Mouse (Mus musculus) adrenal gland, postnatal 10 days (tissue): ENCODE results near the gene Bckdk. TPM values are rescaled to one million over a fixed set of nuclear protein-coding genes. Genes with fewer than 3 reads are reported as not detected.
A peak's percentile ranks its signal among the peaks of the same experiment; 100 is the strongest.
"Not testable (repeated sequence)": the region's sequence is repeated elsewhere in the genome, so short reads cannot be mapped to it uniquely, and the experiment has no call there.

Experiments
- DNase-seq: peaks from one replicate; pipeline ENCODE4 v3.0.0; 2021; ENCODE audit warnings: mixed read lengths
- total RNA-seq, 2 experiments: library from RNA; stranded (reverse); gene quantifications; 2 replicates each; pipeline ENCODE4 v1.2.3; 2021

Gene Bckdk
- total RNA-seq, 2 experiments from 2014 or later: 124 to 135 TPM

GRCm38 (mm10) chr7:127895891-127896290, 8.0 kb upstream of the Bckdk start:
- DNase-seq: not testable (repeated sequence)

GRCm38 (mm10) chr7:127896384-127896783, 7.5 kb upstream of the Bckdk start:
- DNase-seq: peak; percentile 69

- no peak for DNase-seq
Observed at GRCm38 (mm10) chr7:127897542-127897941, 6.3 kb upstream of the Bckdk start.

- DNase-seq: no peak
Observed at GRCm38 (mm10) chr7:127898179-127898956, 5.5 kb upstream of the Bckdk start.

- DNase-seq: no peak
Observed at GRCm38 (mm10) chr7:127899997-127900396, 3.9 kb upstream of the Bckdk start.

- DNase-seq: no peak
Observed at GRCm38 (mm10) chr7:127901772-127902171, 2.1 kb upstream of the Bckdk start.

GRCm38 (mm10) chr7:127907939-127908338, 4.1 kb downstream of the Bckdk start:
- no peak for DNase-seq

GRCm38 (mm10) chr7:127908656-127909055, 4.8 kb downstream of the Bckdk start:
- peak; percentile 47 for DNase-seq

- peak; percentile 95 for DNase-seq
Observed at GRCm38 (mm10) chr7:127912190-127912871, 8.4 kb downstream of the Bckdk start, which contains the start of gene Kat8. Gene Kat8, plus strand, starts transcription at chr7:127912516.

GRCm38 (mm10) chr7:127912938-127913337, 9.1 kb downstream of the Bckdk start:
- DNase-seq: no peak

- no peak for DNase-seq
Observed at GRCm38 (mm10) chr7:127915293-127915692, 11.4 kb downstream of the Bckdk start.

GRCm38 (mm10) chr7:127918203-127918602, 14.3 kb downstream of the Bckdk start:
- DNase-seq: peak; percentile 65

- DNase-seq: no peak
Observed at GRCm38 (mm10) chr7:127919290-127919689, 15.4 kb downstream of the Bckdk start.

- no peak for DNase-seq
Observed at GRCm38 (mm10) chr7:127921516-127921915, 17.6 kb downstream of the Bckdk start.

- DNase-seq: no peak
Observed at GRCm38 (mm10) chr7:127922451-127923275, 18.8 kb downstream of the Bckdk start.

- DNase-seq: no peak
Observed at GRCm38 (mm10) chr7:127923714-127924113, 19.8 kb downstream of the Bckdk start.

GRCm38 (mm10) chr7:127925252-127925651, 21.4 kb downstream of the Bckdk start:
- DNase-seq: no peak

- DNase-seq: no peak
Observed at GRCm38 (mm10) chr7:127926066-127926465, 22.2 kb downstream of the Bckdk start.

- DNase-seq: no peak
Observed at GRCm38 (mm10) chr7:127926846-127927245, 23.0 kb downstream of the Bckdk start.

- DNase-seq: no peak
Observed at GRCm38 (mm10) chr7:127927726-127928125, 23.8 kb downstream of the Bckdk start.

- DNase-seq: no peak
Observed at GRCm38 (mm10) chr7:127928596-127928995, 24.7 kb downstream of the Bckdk start.

GRCm38 (mm10) chr7:127929923-127930322, 26.0 kb downstream of the Bckdk start, which contains the start of gene Prss8:
Gene Prss8, minus strand, starts transcription at chr7:127930104.
- no peak for DNase-seq

- no peak for DNase-seq
Observed at GRCm38 (mm10) chr7:127930636-127931035, 26.8 kb downstream of the Bckdk start.
